Mouse (Mus musculus): ENCODE data around the gene Gm13769. TPM values are rescaled to one million over a fixed set of nuclear protein-coding genes. Genes with fewer than 3 reads are reported as not detected.
"Not testable (repeated sequence)": the region's sequence is repeated elsewhere in the genome, so short reads cannot be mapped to it uniquely, and the experiment has no call there.

The Gm13769 gene
- 0.35 TPM in 1 of 2 replicates, not detected in the other for total RNA-seq (2017)

DNA sequence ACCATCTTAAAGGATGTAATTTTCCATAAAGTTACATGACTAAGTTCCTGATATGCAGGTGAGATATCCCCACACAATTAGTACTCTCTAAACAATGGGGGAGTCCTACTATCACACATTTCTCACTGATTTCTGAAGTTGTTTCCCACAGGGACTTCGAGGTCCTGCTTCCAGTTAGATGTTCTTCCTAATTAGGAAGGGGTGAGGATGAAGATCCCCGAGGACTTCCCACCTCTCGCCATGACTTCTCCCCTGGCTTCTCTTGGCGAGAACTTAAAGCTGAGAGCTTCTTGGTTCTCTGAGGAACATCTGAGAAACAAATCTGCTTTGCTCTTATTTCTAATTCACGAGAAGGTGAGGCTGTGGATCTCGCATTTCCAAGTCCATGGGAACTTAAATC is at the start of gene Gm13769:
TSS of gene Gm13769 (plus strand) at position 301 of the 400 bp plus-strand sequence.
- not testable (repeated sequence) for ATAC-seq (ENCODE audit: extremely low read depth, insufficient number of reproducible peaks, low FRiP score, poor library complexity, severe bottlenecking)

DNA sequence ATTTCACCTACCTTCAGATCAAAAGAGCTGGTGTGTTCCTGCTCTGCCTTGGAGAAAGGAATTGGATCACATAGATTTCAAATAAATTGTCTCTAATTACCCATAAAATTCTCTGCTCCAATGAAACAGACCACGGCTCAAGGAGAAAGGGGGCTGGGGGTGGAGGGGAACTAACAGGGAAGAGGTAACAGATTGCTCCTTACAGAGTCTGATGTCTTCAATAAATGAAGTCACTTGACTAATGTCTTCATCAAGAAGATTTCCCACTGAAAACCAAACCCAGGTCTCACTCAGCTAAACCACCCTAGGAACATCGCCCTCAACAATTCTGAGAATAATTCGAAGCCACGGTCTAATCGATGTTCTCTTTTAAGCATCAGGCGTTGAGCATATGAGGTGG is 29.3 kb upstream of the Gm13769 start, which contains the start of gene Olfr1272:
TSS of gene Olfr1272 (minus strand) at position 101 of the 400 bp plus-strand sequence.
- ATAC-seq (ENCODE audit: extremely low read depth, insufficient number of reproducible peaks, low FRiP score, poor library complexity, severe bottlenecking): no peak

- ATAC-seq (ENCODE audit: extremely low read depth, insufficient number of reproducible peaks, low FRiP score, poor library complexity, severe bottlenecking): not testable (repeated sequence)
These were observed 24.7 kb downstream of the Gm13769 start for GRCm38 (mm10) chr2:90346694-90347093.

DNA sequence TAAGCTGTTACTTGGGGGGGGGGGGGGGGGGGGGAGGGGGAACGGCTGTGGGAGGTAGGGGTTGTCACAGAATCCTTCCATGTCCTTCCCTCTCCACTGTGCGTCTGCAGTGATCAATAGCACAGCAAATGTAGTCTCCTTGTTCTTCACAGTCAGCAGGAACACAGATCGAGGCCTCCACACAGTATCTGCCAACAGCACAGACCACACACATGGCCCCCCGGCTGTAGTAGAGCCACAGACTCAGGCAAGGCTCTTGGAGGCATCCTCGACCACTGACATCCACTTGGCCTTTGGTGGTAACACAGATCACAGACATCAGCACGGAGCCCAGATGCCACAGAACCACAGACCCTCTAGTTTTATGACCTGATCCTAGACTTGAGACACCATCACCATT is 29.0 kb downstream of the Gm13769 start:
- ATAC-seq (ENCODE audit: extremely low read depth, insufficient number of reproducible peaks, low FRiP score, poor library complexity, severe bottlenecking): not testable (repeated sequence)

DNA sequence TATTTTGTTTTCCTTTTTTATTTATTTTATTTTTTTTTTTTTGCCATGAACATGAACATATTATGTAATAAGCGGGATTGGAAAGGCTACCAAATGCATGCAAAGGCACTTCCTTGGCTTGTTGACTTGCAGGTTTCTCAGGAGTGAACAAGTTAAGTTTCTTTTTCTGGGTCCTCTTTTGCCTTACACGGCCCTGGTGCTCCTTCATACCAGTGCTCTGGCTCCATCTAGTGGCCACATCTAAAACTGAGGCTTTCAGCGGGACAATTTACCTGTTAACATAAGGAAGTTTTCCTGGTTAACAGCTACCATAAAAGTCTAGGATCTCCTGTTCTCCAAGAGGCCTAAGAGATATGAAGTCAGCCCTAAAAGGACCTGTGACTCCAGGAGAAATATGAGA is 29.5 kb downstream of the Gm13769 start:
- 0 out of 2 replicates have a peak, but pooled peaks have one; percentile 51 for ATAC-seq (ENCODE audit: extremely low read depth, insufficient number of reproducible peaks, low FRiP score, poor library complexity, severe bottlenecking)

DNA sequence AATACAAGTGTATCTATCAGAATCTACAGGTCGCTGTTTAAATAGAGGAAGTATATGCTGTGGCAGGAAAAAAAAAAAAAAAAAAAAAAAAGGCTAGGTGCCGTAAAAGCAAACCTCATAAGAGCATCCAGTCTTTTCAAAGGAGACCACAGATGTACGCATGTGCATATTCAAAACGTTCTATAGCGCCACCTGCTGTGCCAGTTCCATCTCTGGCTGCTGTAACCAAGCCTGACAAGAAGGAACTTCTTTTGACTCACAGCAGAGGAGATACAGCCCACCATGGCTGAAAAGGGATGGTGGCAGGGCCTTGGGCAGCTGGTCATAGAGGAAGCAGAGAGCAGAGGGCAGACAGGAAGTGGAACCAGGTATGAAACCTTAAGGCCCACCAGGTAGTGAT is 37.2 kb downstream of the Gm13769 start:
- ATAC-seq (ENCODE audit: extremely low read depth, insufficient number of reproducible peaks, low FRiP score, poor library complexity, severe bottlenecking): peak; percentile 23; the same call in 1 of the 2 replicates

- not testable (repeated sequence) for ATAC-seq (ENCODE audit: extremely low read depth, insufficient number of reproducible peaks, low FRiP score, poor library complexity, severe bottlenecking)
These were observed 38.2 kb downstream of the Gm13769 start for GRCm38 (mm10) chr2:90360199-90360598.

Other genes with a start within 250 kb of the Gm13769 start
- not detected in 2 replicates for gene Olfr1269, start 200.8 kb upstream of the Gm13769 start, total RNA-seq (2017)
- gene Olfr32, start 179.9 kb upstream of the Gm13769 start, total RNA-seq (2017): not detected in 2 replicates
- gene Olfr1270, start 169.1 kb upstream of the Gm13769 start, total RNA-seq (2017): not detected in 2 replicates
- gene Olfr1506, start 97.7 kb upstream of the Gm13769 start, total RNA-seq (2017): not detected in 2 replicates
- gene Olfr142, start 64.6 kb upstream of the Gm13769 start, total RNA-seq (2017): not detected in 2 replicates
- under 0.01 TPM in 2 replicates for gene Olfr1271, start 51.2 kb upstream of the Gm13769 start, total RNA-seq (2017)
- not detected in 2 replicates for gene Olfr1272, start 29.4 kb upstream of the Gm13769 start, total RNA-seq (2017)
- gene Olfr1274-ps, start 76.5 kb downstream of the Gm13769 start, total RNA-seq (2017): not detected in 2 replicates

Data from neutrophil, adult 5-6 weeks (primary cell).